Mouse (Mus musculus) left cerebral cortex, adult 8-10 months (tissue): ENCODE data around the gene Tnfsf13. TPM values are rescaled to one million over a fixed set of nuclear protein-coding genes. Genes with fewer than 3 reads are reported as not detected.

ENCODE experiments used
- DNase-seq, 2 experiments: peaks; one replicate each; pipeline ENCODE4 v3.0.0; 2022; ENCODE audit warnings: low spot score in 2 of 2
- microRNA-seq, 2 experiments: library from miRNA; unstranded; fragments of <30 nt; microRNA quantifications; one replicate each; pipeline ENCODE4 v1.2.0; 2022
- total RNA-seq, 4 experiments: library from RNA; stranded (reverse); gene quantifications; 2 replicates each; pipeline ENCODE4 v1.2.4; 2022

Tnfsf13 gene
- total RNA-seq, 4 experiments from 2014 or later: 2.5 to 4.2 (median 3.2) TPM

DNA sequence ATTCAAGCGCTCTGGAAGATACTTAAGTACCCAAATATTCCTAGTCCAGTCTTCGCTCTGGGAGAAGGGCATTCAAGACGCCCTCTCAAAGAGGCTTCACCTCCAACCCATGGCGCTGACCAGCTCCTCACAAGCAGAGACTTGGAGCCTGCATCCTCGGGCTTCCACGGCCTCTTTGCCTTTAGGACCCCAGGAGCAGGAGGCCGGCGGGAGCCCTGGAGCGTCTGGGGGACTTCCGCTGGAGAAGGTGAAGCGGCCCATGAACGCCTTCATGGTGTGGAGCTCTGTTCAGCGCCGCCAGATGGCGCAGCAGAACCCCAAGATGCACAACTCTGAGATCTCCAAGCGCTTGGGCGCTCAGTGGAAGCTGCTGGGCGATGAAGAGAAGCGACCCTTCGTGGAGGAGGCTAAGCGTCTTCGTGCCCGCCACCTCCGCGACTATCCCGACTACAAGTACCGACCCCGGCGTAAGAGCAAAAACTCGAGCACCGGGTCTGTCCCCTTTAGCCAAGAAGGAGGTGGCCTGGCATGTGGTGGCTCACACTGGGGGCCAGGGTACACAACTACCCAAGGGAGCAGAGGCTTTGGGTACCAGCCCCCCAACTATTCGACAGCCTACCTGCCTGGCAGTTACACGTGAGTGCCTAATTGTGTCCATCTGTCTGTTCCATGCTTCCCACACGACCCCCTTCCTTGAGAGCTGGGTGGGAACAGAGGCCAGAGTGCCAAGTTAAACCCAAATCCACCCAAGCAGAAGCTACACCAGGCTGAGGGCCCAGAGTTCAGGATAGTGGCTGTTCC is 30.1 kb downstream of the Tnfsf13 start, which contains the start of gene Sox15:
Sox15 (plus strand) TSS at position 51 of the 801 bp plus-strand sequence.
- peak in 1 of 2 experiments; percentile 62 for DNase-seq

- no peak for DNase-seq
Observed at GRCm38 (mm10) chr11:69654760-69655159, 30.8 kb downstream of the Tnfsf13 start.

DNA sequence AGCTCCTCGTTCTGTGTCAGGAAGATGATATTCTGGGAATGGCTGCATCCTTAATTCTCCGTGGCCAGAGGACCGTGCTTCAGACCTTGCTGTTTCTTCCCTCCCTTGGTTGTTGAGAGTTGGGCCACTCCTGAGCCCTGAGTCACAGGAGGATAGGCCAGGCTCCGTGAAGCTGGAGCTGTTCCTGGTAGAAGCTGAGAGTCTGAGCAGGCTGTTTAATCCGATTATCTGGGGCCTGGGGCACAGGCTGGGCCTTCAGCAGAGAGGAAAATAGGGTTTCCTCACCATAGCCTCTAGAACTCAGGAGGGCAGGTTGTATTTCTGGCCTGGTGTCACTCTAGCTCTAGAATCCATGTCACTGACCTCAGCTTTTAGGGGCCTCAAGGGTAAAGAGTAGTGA is 32.2 kb downstream of the Tnfsf13 start:
- DNase-seq: no peak

DNA sequence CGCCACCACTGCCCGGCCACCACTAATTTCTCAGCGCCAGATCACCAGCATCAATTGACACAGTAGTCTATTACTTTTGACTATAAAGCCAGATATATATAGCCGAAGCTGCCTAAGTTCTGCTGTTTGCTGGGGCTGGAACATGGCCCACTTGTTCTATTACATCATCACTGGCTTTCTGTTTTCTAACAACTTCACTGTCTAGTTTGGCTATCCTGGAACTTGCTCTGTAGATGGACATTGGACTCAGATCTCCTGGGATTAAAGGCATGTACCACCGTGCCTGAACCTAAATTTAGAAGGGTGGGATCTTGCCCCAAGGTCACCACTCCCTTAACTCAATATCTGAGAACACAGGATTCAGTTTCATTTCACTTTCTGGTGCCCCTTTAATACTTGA is 39.7 kb downstream of the Tnfsf13 start:
- no peak for DNase-seq

- DNase-seq: no peak
Observed at GRCm38 (mm10) chr11:69635471-69635870, 50.1 kb downstream of the Tnfsf13 start.

DNA sequence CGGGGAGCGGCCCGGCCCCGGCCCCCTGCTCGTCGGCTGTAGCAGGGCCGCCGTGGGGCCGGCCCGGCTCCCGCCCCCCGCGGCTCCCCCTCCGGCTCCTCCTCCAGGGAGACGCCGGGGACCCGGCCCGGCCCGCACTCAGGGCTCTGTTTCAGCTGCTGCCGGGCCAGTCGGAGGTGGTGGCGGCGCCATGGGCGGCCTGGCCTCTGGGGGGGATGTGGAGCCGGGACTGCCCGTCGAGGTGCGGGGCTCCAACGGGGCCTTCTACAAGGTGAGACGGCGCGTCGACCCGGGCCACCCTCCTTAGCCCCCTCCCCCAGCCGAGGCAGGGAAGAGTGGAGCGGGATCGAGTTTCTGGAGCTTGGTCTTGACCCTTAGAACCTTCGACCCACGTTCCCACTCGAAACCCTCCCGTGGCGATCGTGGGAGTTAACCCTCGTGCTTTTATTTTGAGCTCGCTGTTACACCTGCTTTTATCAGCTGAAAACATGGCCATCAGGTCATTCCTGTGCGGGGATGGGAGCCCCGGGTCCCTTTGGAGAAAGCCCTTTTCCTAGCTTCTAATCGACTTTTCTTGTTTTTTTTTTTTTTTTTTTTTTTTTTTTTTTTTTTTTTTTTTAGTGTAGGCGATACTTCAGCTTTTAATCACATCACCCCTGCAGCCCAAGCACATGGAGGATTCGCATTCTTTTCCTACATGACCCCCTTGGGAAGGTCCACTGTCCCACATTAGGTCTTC is 52.3 kb downstream of the Tnfsf13 start:
- DNase-seq: peak in 1 of 2 experiments; percentile 48

Small RNAs within 50 kb of the gene (microRNA-seq; reads per million reads assigned to microRNA genes)
- gene Mir1934 (5.7 to 5.9 reads per million in 2 experiments), gene Mir467f (0 reads per million in 2 experiments)

Other genes with a start within 250 kb of the Tnfsf13 start
- 1 to 10 TPM; 3.3 to 4.9 (median 3.9) TPM for gene Dnah2, start 136.7 kb downstream of the Tnfsf13 start, total RNA-seq
- gene Efnb3, start 125.6 kb downstream of the Tnfsf13 start, total RNA-seq: 10 to 100 TPM; 89.2 to 96.6 (median 90.5) TPM
- gene Wrap53, start 105.5 kb downstream of the Tnfsf13 start, total RNA-seq: 10 to 100 TPM; 10.1 to 13.8 (median 11.3) TPM
- gene Trp53, start 105.4 kb downstream of the Tnfsf13 start, total RNA-seq: 10 to 100 TPM; 26.6 to 32.6 (median 28.2) TPM
- gene Atp1b2, start 79.8 kb downstream of the Tnfsf13 start, total RNA-seq: 100 to 1,000 TPM; 400 to 455 (median 419) TPM
- gene Shbg, start 67.9 kb downstream of the Tnfsf13 start, total RNA-seq: 1 to 10 TPM in 1 of 4 experiments, not detected in 3; 1.0 TPM
- 10 to 100 TPM in 3 of 4 experiments, 1 to 10 TPM in 1; 7.9 to 11.6 (median 10.5) TPM for gene Sat2, start 63.8 kb downstream of the Tnfsf13 start, total RNA-seq
- 100 to 1,000 TPM; 132 to 147 (median 140) TPM for gene Fxr2, start 52.8 kb downstream of the Tnfsf13 start, total RNA-seq
- gene Sox15, start 30.5 kb downstream of the Tnfsf13 start, total RNA-seq: under 1 TPM in 1 of 4 experiments, not detected in 3; 0.46 TPM
- 10 to 100 TPM; 59.3 to 68.7 (median 61.4) TPM for gene Mpdu1, start 23.1 kb downstream of the Tnfsf13 start, total RNA-seq
- gene Cd68, start 19.6 kb downstream of the Tnfsf13 start, total RNA-seq: 10 to 100 TPM; 14.1 to 63.3 (median 34.2) TPM
- gene Eif4a1, start 13.4 kb downstream of the Tnfsf13 start, total RNA-seq: 100 to 1,000 TPM; 268 to 307 (median 295) TPM
- gene Senp3, start 3.7 kb downstream of the Tnfsf13 start, total RNA-seq: 10 to 100 TPM; 72.6 to 96.8 (median 83.6) TPM
- gene Tnfsf12, start 10.1 kb upstream of the Tnfsf13 start, total RNA-seq: 10 to 100 TPM; 10.2 to 15.1 (median 11.7) TPM
- gene Tnfsfm13, start 10.3 kb upstream of the Tnfsf13 start, total RNA-seq: 1 to 10 TPM; 1.5 to 2.0 (median 1.8) TPM
- gene Polr2a, start 72.9 kb upstream of the Tnfsf13 start, total RNA-seq: 10 to 100 TPM; 48.6 to 56.4 (median 51.3) TPM
- not detected for gene Slc35g3, start 76.2 kb upstream of the Tnfsf13 start, total RNA-seq
- gene Zbtb4, start 80.1 kb upstream of the Tnfsf13 start, total RNA-seq: 100 to 1,000 TPM; 138 to 158 (median 147) TPM
- 1 to 10 TPM in 2 of 4 experiments, under 1 TPM in 2; 0.51 to 1.2 (median 0.92) TPM for gene Chrnb1, start 110.2 kb upstream of the Tnfsf13 start, total RNA-seq
- 10 to 100 TPM; 18.8 to 22.3 (median 19.7) TPM for gene Fgf11, start 116.1 kb upstream of the Tnfsf13 start, total RNA-seq
- under 1 TPM in 2 of 4 experiments, not detected in 2; 0.16 to 0.20 TPM for gene Tmem102, start 119.8 kb upstream of the Tnfsf13 start, total RNA-seq
- not detected for gene Gm39566, start 129.5 kb upstream of the Tnfsf13 start, total RNA-seq
- gene Spem2, start 132.7 kb upstream of the Tnfsf13 start, total RNA-seq: not detected
- gene Spem1, start 136.4 kb upstream of the Tnfsf13 start, total RNA-seq: under 1 TPM in 3 of 4 experiments, not detected in 1; 0.43 to 0.74 (median 0.49) TPM
- 100 to 1,000 TPM; 217 to 228 (median 217) TPM for gene Nlgn2, start 152.0 kb upstream of the Tnfsf13 start, total RNA-seq
- gene Tmem256, start 152.7 kb upstream of the Tnfsf13 start, total RNA-seq: 100 to 1,000 TPM; 117 to 147 (median 123) TPM
- 10 to 100 TPM; 16.0 to 20.0 (median 18.6) TPM for gene Plscr3, start 160.6 kb upstream of the Tnfsf13 start, total RNA-seq
- under 1 TPM in 3 of 4 experiments, not detected in 1; 0.26 to 0.46 (median 0.30) TPM for gene Tnk1, start 172.9 kb upstream of the Tnfsf13 start, total RNA-seq
- gene Tmem95, start 192.2 kb upstream of the Tnfsf13 start, total RNA-seq: not detected
- gene Kctd11, start 195.6 kb upstream of the Tnfsf13 start, total RNA-seq: 1 to 10 TPM; 1.0 to 2.0 (median 1.2) TPM
- not detected for gene Acap1, start 209.8 kb upstream of the Tnfsf13 start, total RNA-seq
- 1 to 10 TPM in 1 of 4 experiments, under 1 TPM in 3; 0.39 to 1.1 (median 0.56) TPM for gene 2810408A11Rik, start 215.2 kb upstream of the Tnfsf13 start, total RNA-seq
- 100 to 1,000 TPM in 3 of 4 experiments, 10 to 100 TPM in 1; 97.6 to 122 (median 112) TPM for gene Neurl4, start 215.3 kb upstream of the Tnfsf13 start, total RNA-seq
- gene Gps2, start 228.1 kb upstream of the Tnfsf13 start, total RNA-seq: 10 to 100 TPM; 27.1 to 37.6 (median 32.4) TPM
- gene Eif5a, start 236.2 kb upstream of the Tnfsf13 start, total RNA-seq: 100 to 1,000 TPM; 413 to 430 (median 416) TPM